7 mouse cellular contexts compared by ENCODE assay signal in genomic region chr1:170867691-170868105, GRCm38 (mm10). TPM values are rescaled to one million over a fixed set of nuclear protein-coding genes. Genes with fewer than 3 reads are reported as not detected.
DNase-seq lines count a peak whose midpoint lies in the region; ATAC-seq lines count a peak whose summit lies in the region.

Atf6 (minus strand) TSS chr1:170867771.

- peak within 1 kb of the TSS; percentile 68 for H3K4me3 ChIP-seq in intestine, embryonic 15.5 days (replicated peaks)
- peak within 1 kb of the TSS; percentile 70 for H3K4me3 ChIP-seq in midbrain, embryonic 10.5 days

- H3K4me2 ChIP-seq in intestine, embryonic 15.5 days (replicated peaks): peak within 1 kb of the TSS; percentile 63

- no peaks in the 10 kb centered on the region for H3K36me3 ChIP-seq in intestine, embryonic 15.5 days
- peaks cover 16% of the 10 kb centered on the region for H3K36me3 ChIP-seq in midbrain, embryonic 10.5 days

- no peaks in the 10 kb centered on the region for H3K4me1 ChIP-seq in intestine, embryonic 15.5 days (replicated peaks)
- H3K4me1 ChIP-seq in midbrain, embryonic 10.5 days: peaks cover 17% of the 10 kb centered on the region

- H3K27ac ChIP-seq in intestine, embryonic 15.5 days: peak within 1 kb of the TSS; percentile 70
- peak within 1 kb of the TSS; percentile 83 for H3K27ac ChIP-seq in midbrain, embryonic 10.5 days (replicated peaks)

- under 1% methylated on average over 25 of the region's 25 CpGs for WGBS in intestine, embryonic 15.5 days
- under 1% methylated on average over 25 of the region's 25 CpGs for WGBS in midbrain, embryonic 10.5 days

- no peaks in the 10 kb centered on the region for H3K27me3 ChIP-seq in intestine, embryonic 15.5 days (replicated peaks)
- H3K27me3 ChIP-seq in midbrain, embryonic 10.5 days (ENCODE audit: low read depth, poor library complexity, severe bottlenecking): no peaks in the 10 kb centered on the region

- DNase-seq in adrenal gland, adult 2 months: peak; percentile 98
- DNase-seq in embryo, embryonic 11.5 days (ENCODE audit: low read depth, low spot score): peak; percentile 78
- DNase-seq in gastrocnemius, postnatal 36 days: peak; percentile 92 to 98
- peak; percentile 95 to 98 for DNase-seq in left cerebral cortex, postnatal 25 days (ENCODE audit: low spot score in 2 of 2)
- DNase-seq in midbrain, embryonic 10.5 days (ENCODE audit: low spot score): peak; percentile 94
- DNase-seq in right cerebral cortex, postnatal 4 days: peak; percentile 92

- intact Hi-C loops in gastrocnemius, postnatal 36 days (cut with DNase I): no loop called here
- intact Hi-C loops in left cerebral cortex, postnatal 25 days (cut with DNase I): no loop called here

- H3K9ac ChIP-seq in intestine, embryonic 15.5 days: peak within 1 kb of the TSS; percentile 72

- peak; percentile 71 for ATAC-seq in intestine, embryonic 15.5 days

- no peaks in the 10 kb centered on the region for H3K9me3 ChIP-seq in intestine, embryonic 15.5 days
- no peaks in the 10 kb centered on the region for H3K9me3 ChIP-seq in midbrain, embryonic 10.5 days (replicated peaks)

RNA-seq across cellular contexts. Expression of gene Atf6, which starts in this region (rescaled TPM):
- 10 to 100 TPM; 33.3 to 33.5 TPM for total RNA-seq in adrenal gland, adult 2 months (2021)
- polyA plus RNA-seq in adrenal gland, adult 2 months (2012; rRNA removed): 8.1 and 11.8 TPM in 2 replicates
- 10 to 100 TPM; 16.3 to 18.2 TPM for total RNA-seq in gastrocnemius, postnatal 36 days (2021)
- polyA plus RNA-seq in intestine, embryonic 15.5 days (2015; fragmentation: Nextera tagmentation; extraction: Ambion mirVana): 8.8 TPM in 2 replicates
- total RNA-seq in left cerebral cortex, postnatal 25 days (2021): 10 to 100 TPM; 51.8 to 52.9 TPM
- 7.5 and 9.2 TPM in 2 replicates for polyA plus RNA-seq in midbrain, embryonic 10.5 days (2016; fragmentation: Nextera tagmentation; extraction: Ambion mirVana)

Comparison
In these comparisons a context has a peak if more than half of its experiments do, and no peak if none do; other contexts are left out.
1. Peak in every context shown above with its lines: DNase-seq, ATAC-seq, H3K4me3 ChIP-seq and H3K27ac ChIP-seq.